Mouse (Mus musculus) megakaryocyte, embryonic 14.5 days (primary cell): ENCODE measurements around the gene Gm5862.

Experiments
- FLI1 ChIP-seq: IDR thresholded peaks from 2 replicates; pipeline ENCODE4 v1.6.1; 2012; ENCODE audit warnings: low read length, inconsistent platforms, mixed read lengths
- GATA1 ChIP-seq: IDR thresholded peaks from 3 replicates; pipeline ENCODE4 v1.6.1; 2012; ENCODE audit warnings: mixed read lengths, low read length, inconsistent platforms, borderline replicate concordance

- no peak for TF ChIP-seq FLI1
- TF ChIP-seq GATA1 = no peak
These were observed 48.0 kb upstream of the Gm5862 start for GRCm38 (mm10) chr5:26070716-26071115.
